Mouse (Mus musculus): ENCODE measurements around the gene Vmn1r116.
"Not testable (repeated sequence)": the region's sequence is repeated elsewhere in the genome, so short reads cannot be mapped to it uniquely, and the experiment has no call there.

DNA sequence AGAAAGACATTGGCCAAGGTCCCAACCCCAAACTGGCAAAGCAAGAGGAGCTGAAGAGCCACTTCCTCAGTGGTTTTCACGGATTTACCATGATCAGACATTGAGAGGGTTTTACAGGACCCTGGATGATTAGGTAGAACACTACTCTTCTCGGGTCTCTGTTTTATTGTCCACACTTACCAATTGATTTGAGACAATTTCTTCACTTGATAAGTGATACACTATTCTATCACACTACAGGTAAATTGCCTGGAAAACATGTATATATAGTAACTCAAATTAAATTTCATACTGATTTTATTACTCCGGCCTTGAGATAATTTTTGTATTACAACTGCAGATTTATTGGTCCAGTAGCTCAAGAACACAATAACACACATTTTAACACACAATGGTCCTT lies 27.2 kb upstream of the Vmn1r116 start, which contains the start of gene Vmn1r115:
- not testable (repeated sequence) for TF ChIP-seq UBTF (IDR thresholded peaks at IDR 0.05; ENCODE audit: borderline replicate concordance, insufficient read depth, low read depth, low read length); CTCF (IDR thresholded peaks at IDR 0.05 in 2 of 3, conservative IDR thresholded peaks at IDR 0.05 in 1 of 3; ENCODE audit: control insufficient read depth in 1 of 3, insufficient read depth in 1 of 3, low read depth in 2 of 3, low read length in 3 of 3, poor library complexity in 1 of 3, severe bottlenecking in 1 of 3); E2F4 (IDR thresholded peaks at IDR 0.05; ENCODE audit: borderline replicate concordance, low read depth, low read length); TCF12 (IDR thresholded peaks at IDR 0.05; ENCODE audit: low read depth, low read length); MAX (IDR thresholded peaks at IDR 0.05; ENCODE audit: low read length); JUND (IDR thresholded peaks at IDR 0.05; ENCODE audit: low read depth, low read length); POLR2A (IDR thresholded peaks at IDR 0.05; ENCODE audit: control insufficient read depth in 1 of 2, insufficient read depth in 1 of 2, low read depth in 1 of 2, low read length in 2 of 2, poor library complexity in 1 of 2); SMC3 (IDR thresholded peaks at IDR 0.05; ENCODE audit: low read depth, low read length)
